In the genomic region with DNA sequence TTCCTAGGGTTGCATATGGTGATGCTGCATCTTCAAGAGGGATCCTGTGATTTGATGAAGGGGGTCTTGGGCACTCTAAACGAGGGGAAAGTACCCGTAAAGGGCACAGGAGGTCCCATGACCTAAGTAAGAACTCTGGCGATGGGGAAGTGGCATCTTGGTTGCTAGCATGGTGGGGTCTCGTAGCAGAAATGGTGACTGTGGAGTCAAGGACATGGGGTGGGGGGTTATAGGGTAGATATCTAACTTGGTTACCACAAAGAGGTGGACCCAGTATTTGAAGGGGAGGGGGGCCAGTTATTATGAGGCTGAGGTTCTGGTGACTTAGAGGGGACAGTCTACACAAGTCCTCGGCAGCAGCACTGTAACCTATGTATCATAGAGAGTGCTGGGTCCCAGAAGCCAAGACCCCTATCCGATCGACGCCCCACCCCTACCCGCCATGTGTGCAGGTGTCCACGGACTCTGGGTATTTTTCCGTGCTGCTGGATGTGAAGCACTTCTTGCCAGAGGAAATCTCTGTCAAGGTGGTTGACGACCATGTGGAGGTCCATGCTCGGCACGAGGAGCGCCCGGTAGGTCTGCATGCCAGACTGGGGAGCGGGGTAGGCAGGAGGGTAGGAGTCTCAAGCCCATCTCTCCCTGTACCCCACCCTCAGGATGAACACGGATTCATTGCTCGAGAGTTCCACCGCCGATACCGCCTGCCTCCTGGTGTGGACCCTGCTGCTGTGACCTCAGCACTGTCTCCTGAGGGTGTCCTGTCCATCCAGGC, we compare ENCODE assay signal across 1 mouse cellular context.
TF ChIP-seq lines count a peak whose summit lies in the region.

No protein-coding gene starts in this region.

TF ChIP-seq in MEL, 35 proteins besides CTCF, POLR2A, EP300 and RAD21 (continued from another document):
- TF ChIP-seq ZC3H11A (IDR thresholded peaks at IDR 0.05; ENCODE audit: low read depth, low read length) (no peak), TBP (IDR thresholded peaks at IDR 0.05; ENCODE audit: low read depth, low read length) (no peak), ZMIZ1 (IDR thresholded peaks at IDR 0.05; ENCODE audit: low read depth, low read length) (no peak), TAL1 (IDR thresholded peaks at IDR 0.05; ENCODE audit: low read length) (no peak), ZKSCAN1 (IDR thresholded peaks at IDR 0.05; ENCODE audit: low read depth, low read length) (no peak), UBTF (IDR thresholded peaks at IDR 0.05; ENCODE audit: borderline replicate concordance, insufficient read depth, low read depth, low read length) (no peak), USF1 (IDR thresholded peaks at IDR 0.05; ENCODE audit: low read depth, low read length) (no peak)
